ENCODE assay signal across 8 mouse cellular contexts in the genomic region with DNA sequence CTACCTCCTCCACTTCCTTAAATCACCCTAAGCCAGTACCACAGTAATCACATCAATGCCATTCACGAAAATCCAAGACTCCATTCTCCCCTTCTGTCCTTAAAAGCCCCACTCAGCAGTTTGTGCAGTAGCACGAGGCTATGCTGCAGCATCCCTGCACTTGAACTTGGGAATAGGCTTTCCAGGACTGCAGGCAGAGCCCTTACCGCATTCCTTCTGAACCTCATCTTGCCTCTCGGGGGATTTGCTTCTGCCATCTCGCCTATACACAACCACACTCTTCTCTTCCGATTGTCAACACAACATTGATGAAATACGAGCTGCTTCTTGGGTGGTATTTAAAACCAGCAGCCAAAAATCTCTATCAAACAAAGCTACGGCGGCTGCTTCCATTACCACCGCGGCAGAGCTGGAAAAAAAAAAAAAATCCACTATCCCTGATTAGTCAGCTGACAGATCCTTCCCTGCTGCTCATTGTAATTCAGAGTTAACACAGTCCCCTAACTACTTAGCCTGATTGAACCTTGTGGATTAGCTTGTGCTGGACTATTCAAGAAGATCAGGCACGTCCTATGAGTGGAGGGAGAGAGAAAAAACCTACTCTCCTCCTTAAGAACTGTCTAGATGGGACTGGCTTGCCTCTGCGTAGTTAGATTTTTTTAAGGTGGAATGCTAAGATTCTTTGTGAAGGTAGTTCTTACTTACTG. TPM values are rescaled to one million over a fixed set of nuclear protein-coding genes. Genes with fewer than 3 reads are reported as not detected.
DNase-seq lines count a peak whose midpoint lies in the region; ATAC-seq and TF ChIP-seq lines count a peak whose summit lies in the region.
"Had no signal": no experiment of that assay in that cellular context is flagged by ENCODE, and none has a peak within 500 bp of the region (broad histone marks: within the 10 kb centered on the region; RNA-seq: fewer than 3 reads in every experiment).

No protein-coding gene starts in this region.

- WGBS in embryonic facial prominence, embryonic 12.5 days, result 22% methylated on average over 13 of the region's 13 CpGs
- 27% methylated on average over 13 of the region's 13 CpGs for WGBS in intestine, embryonic 15.5 days
- WGBS in midbrain, embryonic 16.5 days, result 14% methylated on average over 13 of the region's 13 CpGs
- 13% methylated on average over 13 of the region's 13 CpGs for WGBS in lung, postnatal 0 days

- no peak for TF ChIP-seq EP300 in lung, postnatal 0 days (IDR thresholded peaks at IDR 0.05)

- no peaks in the 10 kb centered on the region for H3K4me1 ChIP-seq in embryonic facial prominence, embryonic 12.5 days
- H3K4me1 ChIP-seq in intestine, embryonic 15.5 days (replicated peaks), result no peaks in the 10 kb centered on the region
- no peaks in the 10 kb centered on the region for H3K4me1 ChIP-seq in midbrain, embryonic 16.5 days (ENCODE audit: control insufficient read depth, insufficient read depth, low read length)
- no peaks in the 10 kb centered on the region for H3K4me1 ChIP-seq in lung, postnatal 0 days (ENCODE audit: insufficient read depth, low read depth, low read length)

- H3K4me2 ChIP-seq in embryonic facial prominence, embryonic 12.5 days (replicated peaks), result peak overlapping the region; percentile 31
- H3K4me2 ChIP-seq in intestine, embryonic 15.5 days (replicated peaks), result peak overlapping the region; percentile 38
- H3K4me2 ChIP-seq in midbrain, embryonic 16.5 days (ENCODE audit: low read length), result peak overlapping the region; percentile 48
- no peak overlapping the region; the same call in 1 of the 2 replicates for H3K4me2 ChIP-seq in lung, postnatal 0 days (replicated peaks; ENCODE audit: low read depth, low read length)

- H3K4me3 ChIP-seq in left cerebral cortex, adult 2 months, result peak overlapping the region; percentile 46
- H3K4me3 ChIP-seq in embryonic facial prominence, embryonic 12.5 days, result peak overlapping the region; percentile 7; the same call in 1 of the 2 replicates
- H3K4me3 ChIP-seq in intestine, embryonic 15.5 days (replicated peaks), result no peak overlapping the region
- peak overlapping the region; percentile 40 for H3K4me3 ChIP-seq in midbrain, embryonic 16.5 days (ENCODE audit: low read depth, low read length)
- H3K4me3 ChIP-seq in lung, postnatal 0 days (ENCODE audit: low read depth, low read length), result no peak overlapping the region

- no peaks in the 10 kb centered on the region for H3K36me3 ChIP-seq in embryonic facial prominence, embryonic 12.5 days
- H3K36me3 ChIP-seq in intestine, embryonic 15.5 days, result no peaks in the 10 kb centered on the region
- no peaks in the 10 kb centered on the region for H3K36me3 ChIP-seq in midbrain, embryonic 16.5 days (ENCODE audit: control insufficient read depth, insufficient read depth, low read length)
- no peaks in the 10 kb centered on the region for H3K36me3 ChIP-seq in lung, postnatal 0 days (ENCODE audit: insufficient read depth, low read length)

- intact Hi-C loops in left cerebral cortex, adult 2 months (cut with DNase I), result loop anchor here (10.0 kb wide), 1 partner anchor 257 kb away; no protein-coding TSS in a partner anchor
- intact Hi-C loops in left cerebral cortex, postnatal 4 days (cut with DNase I), result no loop called here

- H3K9me3 ChIP-seq in embryonic facial prominence, embryonic 12.5 days, result no peaks in the 10 kb centered on the region
- H3K9me3 ChIP-seq in intestine, embryonic 15.5 days, result no peaks in the 10 kb centered on the region
- no peaks in the 10 kb centered on the region for H3K9me3 ChIP-seq in midbrain, embryonic 16.5 days (replicated peaks; ENCODE audit: control insufficient read depth, low read length, poor library complexity, severe bottlenecking)
- no peaks in the 10 kb centered on the region for H3K9me3 ChIP-seq in lung, postnatal 0 days (ENCODE audit: low read length)

- H3K27ac ChIP-seq in left cerebral cortex, adult 2 months, result peak overlapping the region; percentile 61
- no peak overlapping the region for H3K27ac ChIP-seq in embryonic facial prominence, embryonic 12.5 days
- H3K27ac ChIP-seq in intestine, embryonic 15.5 days, result no peak overlapping the region
- peak overlapping the region; percentile 45 for H3K27ac ChIP-seq in midbrain, embryonic 16.5 days (ENCODE audit: low read length)
- H3K27ac ChIP-seq in lung, postnatal 0 days (ENCODE audit: low read length), result no peak overlapping the region
- H3K27ac ChIP-seq: macrophage had no signal

- ATAC-seq in embryonic facial prominence, embryonic 12.5 days (ENCODE audit: insufficient number of reproducible peaks, insufficient read depth, low FRiP score, low TSS enrichment), result no peak
- ATAC-seq in intestine, embryonic 15.5 days, result no peak
- ATAC-seq in midbrain, embryonic 16.5 days, result peak; percentile 93
- ATAC-seq in lung, postnatal 0 days, result no peak

- no peaks in the 10 kb centered on the region for H3K27me3 ChIP-seq in embryonic facial prominence, embryonic 12.5 days
- no peaks in the 10 kb centered on the region for H3K27me3 ChIP-seq in intestine, embryonic 15.5 days (replicated peaks)
- no peaks in the 10 kb centered on the region for H3K27me3 ChIP-seq in midbrain, embryonic 16.5 days (ENCODE audit: control insufficient read depth, insufficient read depth, low read depth, low read length)
- H3K27me3 ChIP-seq in lung, postnatal 0 days (replicated peaks; ENCODE audit: insufficient read depth, low read length), result no peaks in the 10 kb centered on the region

- peak in 1 of 2 experiments; percentile 11 for DNase-seq in left cerebral cortex, adult 2 months (ENCODE audit: extremely low spot score in 1 of 2, low spot score in 2 of 2)
- no peak for DNase-seq in left cerebral cortex, postnatal 4 days
- no peak for DNase-seq in thymus, postnatal 10 days (ENCODE audit: low spot score in 2 of 2)
- no peak for DNase-seq in lung, postnatal 0 days (ENCODE audit: low spot score)

- H3K9ac ChIP-seq in embryonic facial prominence, embryonic 12.5 days, result no peak overlapping the region
- H3K9ac ChIP-seq in intestine, embryonic 15.5 days, result no peak overlapping the region
- H3K9ac ChIP-seq in midbrain, embryonic 16.5 days (ENCODE audit: low read depth, low read length), result peak overlapping the region; percentile 54; the same call in 1 of the 2 replicates
- H3K9ac ChIP-seq in lung, postnatal 0 days (replicated peaks; ENCODE audit: low read depth), result no peak overlapping the region

- TF ChIP-seq CTCF in left cerebral cortex, adult 2 months (IDR thresholded peaks at IDR 0.05), result no peak
- no peak for TF ChIP-seq CTCF in lung, postnatal 0 days (IDR thresholded peaks at IDR 0.05)

RNA-seq across cellular contexts. Expression of a gene that starts 31.5 kb away (rescaled TPM):
- 1 to 10 TPM; 4.8 TPM for total RNA-seq in left cerebral cortex, adult 2 months (2021)
- 1 to 10 TPM; 3.4 to 3.7 TPM for total RNA-seq in left cerebral cortex, postnatal 4 days (2021)
- 0.42 and 0.50 TPM in 2 replicates for polyA plus RNA-seq in embryonic facial prominence, embryonic 12.5 days (2016; fragmentation: Nextera tagmentation; extraction: Ambion mirVana)
- polyA plus RNA-seq in intestine, embryonic 15.5 days (2015; fragmentation: Nextera tagmentation; extraction: Ambion mirVana), result 0.14 and 0.46 TPM in 2 replicates
- polyA plus RNA-seq in midbrain, embryonic 16.5 days (2015; fragmentation: Nextera tagmentation; extraction: Ambion mirVana), result 2.8 and 3.1 TPM in 2 replicates
- polyA plus RNA-seq in lung, postnatal 0 days (2015; fragmentation: Nextera tagmentation; extraction: Ambion mirVana), result 0.08 TPM in 1 of 2 replicates, not detected in the other
- polyA plus RNA-seq: macrophage had no signal

Comparison
In these comparisons a context has a peak if more than half of its experiments do, and no peak if none do; other contexts are left out.
1. H3K27ac ChIP-seq: peak in left cerebral cortex, adult 2 months (single experiment) and midbrain, embryonic 16.5 days (single experiment); none in embryonic facial prominence, embryonic 12.5 days (single experiment), intestine, embryonic 15.5 days (single experiment) and lung, postnatal 0 days (single experiment).
2. H3K4me3 ChIP-seq: peak in left cerebral cortex, adult 2 months (single experiment), embryonic facial prominence, embryonic 12.5 days (single experiment) and midbrain, embryonic 16.5 days (single experiment); none in intestine, embryonic 15.5 days (single experiment) and lung, postnatal 0 days (single experiment).